Mouse (Mus musculus) olfactory bulb, adult 2 months (tissue): ENCODE measurements around the gene Gm20696.

Experiments used
- CTCF ChIP-seq: fragments of 200-500 bp; IDR thresholded peaks from 2 replicates; pipeline ENCODE4 v1.5.1; 2012; ENCODE audit warnings: low read depth, mild to moderate bottlenecking, low read length, moderate library complexity; ENCODE audit not compliant: insufficient read depth
- POLR2A ChIP-seq: fragments of 200-500 bp; IDR thresholded peaks from 2 replicates; pipeline ENCODE4 v1.6.1; 2012; ENCODE audit warnings: mild to moderate bottlenecking, low read depth, low read length, moderate library complexity; ENCODE audit not compliant: insufficient read depth

- TF ChIP-seq CTCF (no peak), POLR2A (no peak)
Observed at GRCm38 (mm10) chr6:99458775-99459174, 207.8 kb downstream of the Gm20696 start.
